Mouse (Mus musculus) embryonic facial prominence, embryonic 10.5 days (tissue): ENCODE measurements around the gene Atg4b. TPM values are rescaled to one million over a fixed set of nuclear protein-coding genes. Genes with fewer than 3 reads are reported as not detected.

Source experiments
- DNase-seq: peaks from one replicate; pipeline ENCODE4 v3.0.0-alpha.2; 2017; ENCODE audit warnings: low spot score
- H3K27ac ChIP-seq: fragments of 300-500 bp; sonication (generic); replicated peaks from 2 replicates; pipeline ENCODE4 v1.5.1; 2016; ENCODE audit warnings: mild to moderate bottlenecking
- H3K27me3 ChIP-seq: fragments of 300-500 bp; sonication (generic); replicated peaks from 2 replicates; pipeline ENCODE4 v1.6.1; 2016; ENCODE audit warnings: low read depth, mild to moderate bottlenecking; ENCODE audit not compliant: poor library complexity, severe bottlenecking
- H3K36me3 ChIP-seq: fragments of 300-500 bp; sonication (generic); replicated peaks from 2 replicates; pipeline ENCODE4 v1.6.1; 2016; ENCODE audit warnings: mild to moderate bottlenecking, moderate library complexity
- H3K4me1 ChIP-seq: fragments of 300-500 bp; sonication (generic); 2 replicates; pipeline ENCODE4 v1.6.1; 2016
- H3K4me3 ChIP-seq: fragments of 300-500 bp; sonication (generic); 2 replicates; pipeline ENCODE4 v1.5.1; 2016; ENCODE audit warnings: mild to moderate bottlenecking, moderate library complexity
- H3K9me3 ChIP-seq: fragments of 300-500 bp; sonication (generic); 2 replicates; pipeline ENCODE4 v1.6.1; 2016; ENCODE audit warnings: mild to moderate bottlenecking
- WGBS: fragments of 180-500 bp; shearing (Covaris S2); methylation state at CpG from one replicate; pipeline ENCODE4 v1.1.7; 2016; 5-methylcytosine and 5-hydroxymethylcytosine counted together
- polyA plus RNA-seq: library from polyadenylated mRNA; unstranded; fragments of >200 nt; fragmentation: Nextera tagmentation; extraction: Ambion mirVana; gene quantifications from 2 replicates; pipeline ENCODE4 v1.2.1, GENCODE M21; 2016

Atg4b gene
- polyA plus RNA-seq: 95.3 and 98.1 TPM in 2 replicates

DNA sequence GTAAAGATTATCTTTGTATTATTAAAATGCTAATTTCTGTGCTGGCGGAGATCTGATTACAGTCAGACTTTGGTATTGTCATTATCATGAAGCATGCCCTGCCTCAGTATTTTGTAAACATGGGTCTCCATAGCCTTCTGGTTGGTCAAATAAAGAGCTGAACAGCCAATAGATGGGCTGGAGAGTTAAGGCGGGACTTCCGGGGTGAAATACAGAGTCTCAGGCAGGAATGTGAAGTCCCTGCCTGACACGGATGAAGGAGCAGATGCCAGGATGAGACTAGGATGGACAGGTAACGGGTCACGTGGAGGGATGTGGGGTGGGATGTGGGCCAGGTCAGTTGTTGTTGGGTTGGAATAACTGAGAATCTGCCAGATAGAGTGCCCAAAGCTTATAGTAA lies at the start of gene Atg4b:
Gene Atg4b (plus strand): TSS at position 211 of the 400 bp plus-strand sequence.
- Histone ChIP-seq H3K36me3 (peaks cover 26% of the 10 kb centered on the region), H3K27ac (no peak within 1 kb of the TSS), H3K4me1 (peaks cover 17% of the 10 kb centered on the region), H3K4me3 (no peak within 1 kb of the TSS), H3K27me3 (no peaks in the 10 kb centered on the region), H3K9me3 (no peaks in the 10 kb centered on the region)
- DNase-seq: no peak
- 78% methylated on average over 6 of the region's 6 CpGs for WGBS

DNA sequence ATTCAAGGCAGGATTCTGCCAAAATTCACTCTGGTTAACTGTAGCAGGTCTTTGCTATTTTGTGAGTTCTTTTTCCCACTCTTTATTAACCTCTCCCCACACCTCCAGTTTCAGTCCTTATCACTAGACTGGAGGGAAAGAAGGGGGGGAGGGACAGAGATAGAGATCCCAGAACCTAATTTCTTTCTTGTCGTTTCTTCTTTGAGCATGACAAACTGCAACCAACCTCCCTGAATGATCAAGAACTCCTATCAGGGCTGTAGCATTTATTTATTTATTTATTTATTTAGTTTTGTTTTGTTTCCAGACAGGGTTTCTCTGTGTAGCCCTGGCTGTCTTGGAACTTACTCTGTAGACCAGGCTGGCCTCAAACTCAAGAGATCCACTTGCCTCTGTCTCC lies 49.2 kb upstream of the Atg4b start:
- Histone ChIP-seq H3K4me3 (no peak overlapping the region), H3K27ac (no peak overlapping the region), H3K27me3 (no peaks in the 10 kb centered on the region), H3K36me3 (peaks cover 34% of the 10 kb centered on the region), H3K4me1 (peaks cover 8% of the 10 kb centered on the region; the same call in 1 of the 2 replicates), H3K9me3 (no peaks in the 10 kb centered on the region)
- WGBS: 76% methylated on average over 1 of the region's 1 CpGs
- DNase-seq: no peak

DNA sequence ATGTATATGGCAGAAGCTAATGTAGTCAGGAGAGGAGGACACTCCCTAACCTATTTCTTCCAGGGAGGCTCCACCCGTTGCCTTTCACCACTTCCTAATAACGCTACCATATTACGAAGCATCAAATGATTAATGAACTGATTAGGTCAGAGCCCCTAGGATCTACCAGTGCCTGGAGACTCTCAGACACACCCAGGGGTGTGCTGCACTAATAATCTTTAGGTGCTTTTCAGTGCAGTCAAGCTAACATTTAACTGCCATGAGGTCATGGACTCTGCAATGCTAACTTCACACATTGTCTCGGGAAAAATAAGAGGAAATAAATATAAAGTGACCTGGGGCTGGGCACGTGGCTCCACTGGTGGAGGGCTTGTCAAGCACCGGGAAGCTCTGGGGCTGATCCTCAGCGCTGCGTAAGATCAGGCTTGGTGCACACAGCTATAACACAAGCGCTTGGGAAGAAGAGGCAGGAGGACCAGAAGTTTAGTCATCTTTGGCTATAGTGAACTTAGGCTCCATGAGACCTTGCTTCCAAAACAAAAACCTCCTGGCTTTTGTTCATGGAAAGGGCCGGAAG lies 47.7 kb upstream of the Atg4b start:
- no peak overlapping the region for H3K4me3 ChIP-seq
- 0 out of 2 replicates have a peak, but pooled peaks cover 4% of the 10 kb centered on the region for H3K4me1 ChIP-seq
- H3K36me3 ChIP-seq: peaks cover 37% of the 10 kb centered on the region
- no peaks in the 10 kb centered on the region for H3K27me3 ChIP-seq
- DNase-seq: no peak
- no peak overlapping the region for H3K27ac ChIP-seq
- WGBS: 94% methylated on average over 10 of the region's 10 CpGs
- H3K9me3 ChIP-seq: no peaks in the 10 kb centered on the region

DNA sequence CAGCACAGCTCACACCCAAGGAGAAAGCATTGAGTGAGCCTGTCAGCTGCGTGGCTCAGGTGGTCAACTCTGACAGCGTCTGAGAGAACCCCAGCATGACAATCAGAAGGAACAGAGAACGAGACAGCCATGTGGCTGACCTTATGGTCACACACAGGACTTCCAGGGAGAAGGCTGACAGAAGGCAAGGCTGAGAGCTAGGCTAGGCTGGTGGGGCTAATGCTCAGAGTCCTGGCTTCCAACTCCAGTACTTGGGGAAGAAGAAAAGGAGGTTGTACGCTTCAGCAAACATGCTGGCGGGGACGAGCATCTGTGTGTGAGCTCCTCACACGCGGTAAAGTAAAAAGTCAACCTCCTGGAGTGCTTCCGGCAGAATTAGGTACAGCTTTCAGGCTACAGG lies 47.0 kb upstream of the Atg4b start:
- 91% methylated on average over 9 of the region's 9 CpGs for WGBS
- Histone ChIP-seq H3K9me3 (no peaks in the 10 kb centered on the region), H3K4me1 (0 out of 2 replicates have a peak, but pooled peaks cover 4% of the 10 kb centered on the region), H3K36me3 (peaks cover 38% of the 10 kb centered on the region), H3K27me3 (no peaks in the 10 kb centered on the region), H3K4me3 (no peak overlapping the region), H3K27ac (no peak overlapping the region)
- DNase-seq: no peak

DNA sequence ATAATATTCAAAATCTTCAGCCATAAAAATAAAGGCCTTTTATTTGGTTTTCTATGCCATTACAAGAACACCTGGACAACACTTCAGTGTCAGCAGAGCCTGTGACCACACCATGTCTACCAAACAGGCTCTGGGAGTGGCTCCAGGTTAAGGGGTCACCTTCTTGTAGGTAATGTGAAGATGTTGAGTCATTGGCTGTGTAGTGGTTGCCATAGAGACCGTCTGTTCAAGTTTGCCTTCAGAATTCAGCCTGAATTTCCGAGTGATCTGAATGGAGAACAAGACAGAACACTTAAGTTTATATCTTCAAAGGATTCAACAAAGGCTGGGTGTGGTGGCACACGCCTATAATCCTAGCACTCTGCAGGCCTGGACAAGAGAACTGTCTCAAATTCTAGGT lies 45.9 kb upstream of the Atg4b start:
- Histone ChIP-seq H3K36me3 (peaks cover 38% of the 10 kb centered on the region), H3K4me3 (no peak overlapping the region), H3K27ac (no peak overlapping the region), H3K4me1 (0 out of 2 replicates have a peak, but pooled peaks cover 4% of the 10 kb centered on the region), H3K9me3 (no peaks in the 10 kb centered on the region), H3K27me3 (no peaks in the 10 kb centered on the region)
- WGBS: 81% methylated on average over 3 of the region's 3 CpGs
- DNase-seq: no peak

DNA sequence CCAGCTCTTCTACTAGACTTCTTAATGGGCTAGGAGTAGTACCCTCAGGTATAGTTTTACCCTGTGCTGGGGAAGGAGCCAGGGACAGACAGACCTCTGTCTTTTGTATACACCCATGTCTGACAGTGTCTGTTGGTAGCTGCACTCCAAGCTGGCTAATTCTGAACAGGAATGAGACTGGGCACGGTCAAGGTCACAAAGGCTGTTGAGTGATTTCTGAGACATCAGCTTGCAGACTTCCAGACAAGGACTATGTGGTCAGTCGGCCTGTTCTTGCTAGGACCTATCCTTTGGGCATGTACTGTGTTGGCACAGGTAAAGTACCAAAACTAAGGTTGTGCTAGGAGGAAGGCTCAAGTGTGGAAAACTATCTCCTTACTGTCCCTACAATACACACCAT lies 35.1 kb upstream of the Atg4b start:
- no peak for DNase-seq
- no peak overlapping the region for H3K27ac ChIP-seq
- H3K9me3 ChIP-seq: no peaks in the 10 kb centered on the region
- no peaks in the 10 kb centered on the region for H3K27me3 ChIP-seq
- no peaks in the 10 kb centered on the region for H3K4me1 ChIP-seq
- WGBS: 83% methylated on average over 2 of the region's 2 CpGs
- no peak overlapping the region for H3K4me3 ChIP-seq
- H3K36me3 ChIP-seq: peaks cover 55% of the 10 kb centered on the region

DNA sequence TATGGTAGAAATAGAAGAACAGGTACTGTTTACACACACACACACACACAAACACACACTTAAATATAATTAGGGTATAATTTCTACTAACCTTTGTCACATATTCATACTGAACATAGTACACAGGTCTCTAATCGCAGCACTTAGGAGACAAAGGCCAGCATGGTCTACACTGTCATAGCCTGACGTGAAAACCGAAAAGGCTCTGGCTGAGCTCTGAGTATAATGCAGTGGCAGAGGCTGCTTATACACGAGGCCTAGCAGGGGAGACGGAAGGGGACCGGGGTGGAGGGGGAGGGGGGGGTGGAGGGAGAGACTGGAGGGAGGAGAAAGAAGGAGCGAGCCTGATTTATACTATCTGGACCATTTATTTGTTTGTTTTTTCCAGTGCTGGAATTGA lies 29.7 kb upstream of the Atg4b start:
- WGBS: 78% methylated on average over 7 of the region's 7 CpGs
- DNase-seq: no peak
- Histone ChIP-seq H3K4me3 (no peak overlapping the region), H3K36me3 (peaks cover 42% of the 10 kb centered on the region), H3K27ac (no peak overlapping the region), H3K27me3 (no peaks in the 10 kb centered on the region), H3K4me1 (no peaks in the 10 kb centered on the region), H3K9me3 (no peaks in the 10 kb centered on the region)

DNA sequence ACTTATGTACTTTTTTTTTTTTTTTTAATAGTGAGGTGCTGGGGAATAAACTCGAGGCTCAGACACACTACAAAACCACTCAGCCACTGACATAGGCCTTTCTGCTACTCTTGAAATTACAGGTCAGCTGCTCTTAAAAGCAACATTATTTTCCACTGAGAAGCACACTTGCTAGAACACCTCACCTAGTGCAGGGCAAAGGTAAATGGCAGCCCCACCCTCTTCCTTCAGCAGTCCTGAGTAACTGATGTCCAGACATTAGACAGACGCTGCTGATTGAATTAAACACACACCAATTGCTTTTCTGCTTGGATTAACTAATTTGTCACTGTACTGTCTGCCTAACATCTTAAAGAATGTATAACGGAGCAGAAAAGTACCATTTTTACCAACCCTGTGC lies 26.7 kb upstream of the Atg4b start:
- Histone ChIP-seq H3K27ac (no peak overlapping the region), H3K36me3 (peaks cover 30% of the 10 kb centered on the region), H3K27me3 (no peaks in the 10 kb centered on the region), H3K4me1 (no peaks in the 10 kb centered on the region; the same call in 1 of the 2 replicates), H3K4me3 (no peak overlapping the region), H3K9me3 (no peaks in the 10 kb centered on the region)
- 89% methylated on average over 3 of the region's 3 CpGs for WGBS
- DNase-seq: no peak

DNA sequence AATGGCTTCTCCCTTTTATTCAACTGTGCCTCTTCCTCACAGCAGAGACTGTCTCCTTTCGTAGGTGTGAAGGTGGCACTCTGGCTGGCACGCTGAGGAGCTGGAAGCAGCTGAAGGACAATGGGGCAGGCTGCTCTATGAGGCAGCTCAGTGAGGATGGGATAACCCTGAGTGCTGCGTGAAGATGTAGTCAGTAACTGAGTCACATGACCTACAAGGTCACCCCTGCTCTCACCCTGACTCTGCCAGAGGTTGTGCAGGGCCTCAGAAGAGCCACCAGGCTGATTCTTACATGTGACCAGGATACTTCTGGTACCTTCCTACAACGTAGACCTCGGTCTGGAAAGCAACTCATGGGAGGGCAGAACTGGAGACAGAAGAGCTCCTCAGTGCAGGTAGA lies 25.6 kb upstream of the Atg4b start:
- 86% methylated on average over 5 of the region's 5 CpGs for WGBS
- H3K4me1 ChIP-seq: no peaks in the 10 kb centered on the region; the same call in 1 of the 2 replicates
- no peaks in the 10 kb centered on the region for H3K27me3 ChIP-seq
- no peak overlapping the region for H3K4me3 ChIP-seq
- H3K27ac ChIP-seq: no peak overlapping the region
- no peaks in the 10 kb centered on the region for H3K9me3 ChIP-seq
- peaks cover 26% of the 10 kb centered on the region for H3K36me3 ChIP-seq
- DNase-seq: no peak

DNA sequence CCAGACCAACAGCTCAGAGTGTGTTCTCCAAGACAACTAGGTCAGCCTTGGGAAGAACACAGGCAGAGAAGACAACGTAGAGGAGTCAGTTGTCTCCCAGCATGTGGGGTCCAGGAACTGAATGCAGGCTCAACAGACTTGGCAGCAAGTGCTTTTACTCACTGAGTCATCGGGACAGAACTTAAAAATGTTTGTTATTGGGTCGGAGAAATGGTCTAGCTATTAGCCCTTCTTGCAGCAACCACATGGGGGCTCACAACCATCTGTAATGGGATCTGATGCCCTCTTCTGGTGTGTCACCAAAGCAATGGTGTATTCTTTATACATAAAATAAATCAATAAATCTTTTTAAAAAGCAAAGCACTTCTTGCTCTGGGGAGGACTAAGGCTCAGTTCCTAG lies 25.2 kb upstream of the Atg4b start:
- Histone ChIP-seq H3K4me3 (no peak overlapping the region), H3K36me3 (peaks cover 26% of the 10 kb centered on the region), H3K27ac (no peak overlapping the region), H3K9me3 (no peaks in the 10 kb centered on the region), H3K4me1 (no peaks in the 10 kb centered on the region; the same call in 1 of the 2 replicates), H3K27me3 (no peaks in the 10 kb centered on the region)
- WGBS: 88% methylated on average over 3 of the region's 3 CpGs
- DNase-seq: no peak

DNA sequence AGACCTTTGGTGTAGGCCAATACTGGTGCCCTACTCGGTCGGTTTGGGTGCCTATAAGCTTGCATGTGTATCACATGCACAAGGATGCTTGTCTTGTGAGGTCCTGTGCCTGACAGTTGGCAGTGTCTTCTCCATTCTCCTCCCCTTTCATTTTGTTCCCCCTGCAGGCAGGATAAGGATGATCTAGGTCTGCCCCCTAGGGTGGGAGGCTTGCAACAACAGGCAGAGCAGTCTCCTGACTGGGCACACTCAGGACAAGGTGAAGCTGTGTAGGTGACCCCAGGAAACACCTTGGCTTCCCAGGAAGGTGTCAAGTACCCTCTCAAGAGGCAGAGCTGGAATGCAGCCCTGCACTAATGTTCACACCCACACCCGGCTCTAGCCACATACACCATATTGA lies 24.3 kb upstream of the Atg4b start:
- Histone ChIP-seq H3K36me3 (peaks cover 26% of the 10 kb centered on the region), H3K4me3 (no peak overlapping the region), H3K4me1 (peaks cover 3% of the 10 kb centered on the region), H3K9me3 (no peaks in the 10 kb centered on the region), H3K27ac (no peak overlapping the region), H3K27me3 (no peaks in the 10 kb centered on the region)
- peak; percentile 58 for DNase-seq
- WGBS: 69% methylated on average over 3 of the region's 3 CpGs

DNA sequence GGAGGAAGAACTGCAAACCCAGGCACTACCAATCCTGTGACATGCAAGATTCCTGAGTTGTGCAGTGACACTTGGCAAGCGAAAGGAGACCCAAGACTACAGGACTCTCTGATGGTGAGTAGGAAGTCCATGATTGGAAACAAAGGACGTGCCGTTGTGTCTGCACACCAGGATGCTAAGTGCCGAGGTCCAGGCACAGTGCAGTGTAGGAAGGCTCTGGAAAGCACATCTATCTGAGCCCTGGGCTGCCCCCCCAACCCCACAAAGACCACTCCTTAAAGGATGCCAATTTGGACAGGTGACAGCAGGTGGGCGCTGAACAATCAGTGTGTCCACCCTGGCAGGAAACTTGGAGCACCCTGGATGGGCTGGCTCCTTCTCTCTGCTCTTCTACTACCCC lies 20.2 kb upstream of the Atg4b start:
- peaks cover 7% of the 10 kb centered on the region; the same call in 1 of the 2 replicates for H3K36me3 ChIP-seq
- H3K27me3 ChIP-seq: no peaks in the 10 kb centered on the region
- 86% methylated on average over 5 of the region's 5 CpGs for WGBS
- no peaks in the 10 kb centered on the region for H3K9me3 ChIP-seq
- H3K4me1 ChIP-seq: peaks cover 9% of the 10 kb centered on the region
- DNase-seq: no peak
- H3K4me3 ChIP-seq: no peak overlapping the region
- H3K27ac ChIP-seq: no peak overlapping the region

DNA sequence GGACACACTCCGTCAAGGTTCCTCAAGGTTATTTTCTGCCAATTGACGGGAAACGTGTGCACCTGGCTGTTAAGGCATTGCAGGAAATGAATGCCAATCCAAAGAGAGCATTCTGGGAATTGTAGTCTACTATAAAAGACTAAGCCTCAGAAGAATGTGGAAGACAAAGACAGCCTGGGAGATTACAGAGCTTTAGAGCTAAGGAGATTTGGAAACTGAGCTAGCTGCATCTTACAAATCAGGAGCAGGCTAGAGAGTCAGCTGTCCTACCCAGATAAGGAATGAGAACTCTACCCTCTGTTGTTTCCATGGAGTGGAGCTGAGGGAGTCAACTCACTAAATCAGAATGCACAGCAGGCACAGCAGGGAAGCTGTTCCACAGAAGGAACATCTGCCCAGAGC lies 19.4 kb upstream of the Atg4b start:
- no peak for DNase-seq
- H3K27ac ChIP-seq: no peak overlapping the region
- 23% methylated on average over 3 of the region's 3 CpGs for WGBS
- peaks cover 7% of the 10 kb centered on the region; the same call in 1 of the 2 replicates for H3K36me3 ChIP-seq
- H3K4me1 ChIP-seq: peaks cover 9% of the 10 kb centered on the region
- H3K9me3 ChIP-seq: no peaks in the 10 kb centered on the region
- no peak overlapping the region for H3K4me3 ChIP-seq
- H3K27me3 ChIP-seq: no peaks in the 10 kb centered on the region
